Mouse (Mus musculus) thymus, postnatal 4 days (tissue): ENCODE results near the gene Dbp.
A peak's percentile ranks its signal among the peaks of the same experiment; 100 is the strongest.
"Not testable (repeated sequence)": the region's sequence is repeated elsewhere in the genome, so short reads cannot be mapped to it uniquely, and the experiment has no call there.

Source experiments
- DNase-seq: peaks from one replicate; pipeline ENCODE4 v3.0.0; 2021

Dbp gene

DNA sequence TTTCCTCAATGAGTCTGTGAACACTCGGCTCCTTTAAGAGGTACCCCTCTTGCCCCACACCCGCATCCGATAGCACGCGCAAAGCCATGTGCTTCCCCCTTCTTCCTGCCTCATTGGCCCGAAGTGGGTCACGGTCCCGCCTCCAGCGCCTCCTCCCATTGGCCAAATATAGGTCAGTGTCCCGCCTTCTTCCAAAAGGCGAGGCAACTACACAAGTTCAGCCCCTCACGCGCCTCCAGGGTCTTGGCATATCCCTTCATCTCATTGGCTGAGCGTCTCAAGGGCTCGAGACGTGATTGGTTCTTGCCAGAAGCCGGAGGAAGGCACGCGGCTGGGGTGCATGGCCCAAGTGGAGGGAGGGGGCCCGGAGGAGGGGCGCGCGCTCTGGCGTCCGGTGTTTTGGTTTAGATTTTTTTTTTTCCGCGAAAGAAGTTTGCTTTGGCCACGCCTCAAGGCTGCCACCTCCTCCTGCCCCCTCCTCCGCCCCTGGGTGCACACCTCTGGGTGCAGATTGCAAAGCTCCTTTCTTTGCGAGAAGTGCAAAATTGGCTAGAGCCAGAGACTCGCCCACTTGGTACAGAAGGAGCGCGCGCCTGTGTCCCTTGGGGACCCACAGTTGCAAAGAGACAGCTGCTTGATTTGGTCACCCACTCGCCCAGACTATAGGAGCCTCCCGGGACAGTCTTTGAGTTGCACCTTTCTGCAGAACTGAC is at the start of gene Dbp:
Gene Dbp (plus strand): TSS at position 359 of the 713 bp plus-strand sequence.
- DNase-seq = peak; percentile 95

DNA sequence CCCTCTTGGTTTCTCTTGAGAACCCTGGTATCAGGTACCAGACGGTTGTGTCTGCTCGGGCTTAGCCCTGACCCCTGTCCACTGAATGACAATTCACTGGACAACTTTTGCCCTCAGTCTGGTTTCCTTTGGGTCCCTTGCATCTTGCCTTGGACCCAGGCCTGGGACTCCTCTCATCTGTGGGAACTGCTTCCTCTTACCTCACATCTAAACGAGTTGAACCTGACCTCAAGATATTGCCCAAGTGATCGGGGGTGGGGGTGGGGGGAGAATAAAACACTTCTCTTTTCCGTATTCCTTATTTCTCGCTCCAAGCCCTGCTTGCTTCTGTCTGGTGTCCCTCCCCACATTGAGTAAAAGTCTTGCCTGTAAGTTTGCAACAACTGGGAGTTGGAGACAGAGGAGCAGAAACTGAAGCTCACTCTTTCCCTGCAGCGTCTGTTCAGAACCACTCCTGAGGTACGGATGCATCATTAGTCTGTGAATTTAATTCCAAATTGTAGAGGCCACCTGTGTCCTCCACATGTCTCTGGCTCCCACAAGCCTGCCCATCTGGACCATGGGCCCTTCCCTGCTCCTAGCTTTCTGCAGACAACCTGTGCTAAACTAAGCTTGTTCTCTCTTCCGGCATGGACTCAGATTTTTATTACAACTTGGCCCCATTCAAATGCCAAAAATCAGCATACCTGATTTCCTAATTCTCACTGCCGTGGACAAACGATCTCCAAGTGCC is 44.0 kb upstream of the Dbp start:
- DNase-seq = no peak

DNA sequence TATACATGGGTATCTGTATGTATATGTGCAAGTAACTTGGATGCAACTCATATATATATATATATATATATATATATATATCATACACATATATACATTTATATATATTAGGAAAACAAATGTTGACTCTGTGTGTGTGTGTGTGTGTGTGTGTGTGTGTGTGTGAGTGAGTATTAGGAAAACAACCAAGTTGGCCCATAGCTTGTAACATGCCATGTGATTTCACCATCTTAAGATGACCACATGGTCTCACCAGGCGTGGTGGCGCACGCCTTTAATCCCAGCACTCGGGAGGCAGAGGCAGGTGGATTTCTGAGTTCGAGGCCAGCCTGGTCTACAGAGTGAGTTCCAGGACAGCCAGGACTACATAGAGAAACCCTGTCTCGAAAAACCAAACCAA is 43.2 kb upstream of the Dbp start:
- not testable (repeated sequence) for DNase-seq

DNA sequence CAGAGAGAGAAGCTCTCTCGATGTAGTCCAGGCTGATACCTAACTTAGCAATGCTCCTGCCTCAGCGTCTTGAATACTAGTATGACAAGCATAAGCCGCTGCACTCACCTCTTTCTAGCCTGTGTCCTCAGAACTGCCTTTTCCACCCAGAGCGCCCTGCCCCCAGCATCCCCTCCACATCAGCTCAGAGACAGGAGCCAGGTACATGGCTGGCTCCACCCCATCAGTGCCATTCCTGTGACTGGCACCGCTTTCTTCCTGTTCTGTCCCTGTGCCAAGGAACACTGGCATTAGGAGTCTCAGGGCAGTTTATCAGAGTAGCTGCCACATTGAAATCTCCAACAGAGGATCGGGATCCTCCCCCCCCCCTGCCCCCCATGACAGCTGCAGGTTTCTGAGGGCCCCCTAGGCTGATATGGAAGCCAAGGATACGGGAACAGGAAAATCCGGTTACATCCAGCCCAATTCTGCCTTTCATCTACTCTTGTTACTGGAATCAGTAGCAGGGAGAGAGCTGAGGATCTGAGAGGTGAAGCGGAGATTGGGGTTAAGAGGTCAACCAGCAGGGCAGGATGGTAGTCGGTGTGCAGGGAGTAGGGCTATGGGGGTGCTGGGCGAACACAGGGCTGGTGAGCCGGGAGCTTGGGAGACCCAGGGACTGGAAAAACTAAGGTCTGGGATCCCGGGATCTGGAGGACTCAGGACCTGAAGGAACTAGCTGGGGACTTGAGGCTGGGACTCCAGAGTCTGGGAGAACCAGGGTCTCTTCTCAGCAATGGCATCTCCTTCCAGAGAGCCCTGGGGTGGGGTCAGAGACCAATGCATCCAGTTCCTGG is 39.4 kb upstream of the Dbp start:
- no peak for DNase-seq

DNA sequence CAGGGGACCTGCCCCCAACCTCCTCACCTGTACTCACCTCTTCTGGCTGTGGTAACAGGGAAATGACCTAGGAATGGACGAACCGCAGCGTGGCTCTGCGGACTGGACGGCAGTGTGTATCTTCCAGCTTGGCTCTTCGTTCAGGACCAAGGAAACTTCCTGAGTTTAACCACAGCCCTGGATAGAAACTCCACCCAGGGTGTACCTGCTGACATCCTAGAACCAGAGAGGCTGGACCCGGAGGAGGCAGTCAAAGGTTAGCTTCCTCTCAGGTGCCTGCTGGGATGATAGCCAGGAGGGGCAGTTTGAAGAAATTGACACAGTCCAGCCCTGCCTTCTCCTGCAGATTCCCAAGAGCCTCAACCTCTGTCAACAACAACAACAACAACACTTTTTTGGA is 38.7 kb upstream of the Dbp start, which contains the start of gene Fut2:
Gene Fut2 (minus strand): TSS at position 234 of the 400 bp plus-strand sequence.
- DNase-seq = no peak

DNA sequence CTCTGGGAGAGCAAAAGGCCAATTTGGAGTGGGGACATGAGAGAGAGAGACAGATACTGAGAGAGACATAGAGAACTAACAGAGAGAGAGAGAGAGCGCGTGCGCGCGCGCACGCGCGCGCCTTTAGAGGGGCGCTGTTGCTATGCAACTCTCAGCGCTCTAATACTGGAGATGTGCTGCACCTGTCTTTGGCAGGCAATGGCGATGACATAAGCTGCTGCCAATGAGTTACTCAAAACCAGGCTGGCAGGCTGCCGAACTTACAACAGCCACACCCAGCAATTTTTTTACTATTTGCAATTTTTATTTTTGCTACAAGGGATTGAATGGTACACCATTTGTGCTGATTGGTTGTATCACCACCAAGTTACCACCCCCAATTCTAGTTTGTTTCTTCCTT is 37.1 kb upstream of the Dbp start:
- no peak for DNase-seq

DNA sequence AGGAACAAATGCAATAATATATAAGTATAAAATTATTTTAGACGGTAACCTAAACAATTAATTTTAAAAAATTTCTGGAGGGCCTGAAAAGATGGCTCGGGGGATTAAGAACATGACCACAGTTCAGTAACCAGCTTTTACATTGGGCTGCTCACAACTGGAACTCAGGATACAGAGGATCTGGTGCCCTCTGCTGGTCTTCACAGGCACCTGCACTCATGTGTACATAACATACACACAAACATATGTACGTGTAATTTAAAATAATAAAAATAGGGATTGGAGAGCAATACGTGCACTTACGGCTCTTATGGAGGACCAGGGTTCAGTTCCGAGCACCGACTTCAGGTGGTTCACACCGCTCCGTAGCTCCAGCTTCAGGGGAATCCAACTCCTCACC is 36.0 kb upstream of the Dbp start:
- no peak for DNase-seq

DNA sequence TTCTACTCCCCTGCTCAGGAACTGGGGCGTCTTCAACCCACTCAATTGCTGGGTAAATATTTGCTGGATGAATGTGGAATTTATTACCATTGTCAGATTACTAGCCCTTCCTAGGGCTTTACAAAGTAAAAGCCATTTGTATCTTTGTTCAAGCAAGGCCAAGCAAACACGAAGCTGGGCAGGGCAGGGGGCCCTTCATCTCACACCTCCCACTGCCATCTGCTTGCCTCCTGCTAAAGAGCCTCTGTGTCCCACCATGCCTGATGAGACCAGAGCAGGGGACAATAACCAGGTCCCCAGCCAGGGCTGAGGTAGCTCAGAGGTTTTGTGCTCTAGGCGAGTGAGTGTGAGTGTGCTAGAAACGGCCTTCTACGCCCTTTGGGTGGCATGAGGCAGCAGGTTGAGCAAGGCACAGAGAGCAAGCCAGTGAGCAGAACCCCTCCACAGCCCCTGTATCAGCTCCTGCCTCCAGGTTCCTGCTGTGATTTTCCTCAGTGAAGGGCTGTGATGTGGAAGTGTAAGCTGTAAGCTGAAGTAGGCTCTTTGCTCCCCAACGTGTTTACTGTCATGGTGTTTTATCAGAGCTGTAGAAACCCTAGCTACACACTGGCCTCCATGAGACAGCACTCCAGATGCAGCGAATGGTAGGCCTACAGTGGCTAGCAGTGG is 27.1 kb upstream of the Dbp start:
- DNase-seq = no peak

DNA sequence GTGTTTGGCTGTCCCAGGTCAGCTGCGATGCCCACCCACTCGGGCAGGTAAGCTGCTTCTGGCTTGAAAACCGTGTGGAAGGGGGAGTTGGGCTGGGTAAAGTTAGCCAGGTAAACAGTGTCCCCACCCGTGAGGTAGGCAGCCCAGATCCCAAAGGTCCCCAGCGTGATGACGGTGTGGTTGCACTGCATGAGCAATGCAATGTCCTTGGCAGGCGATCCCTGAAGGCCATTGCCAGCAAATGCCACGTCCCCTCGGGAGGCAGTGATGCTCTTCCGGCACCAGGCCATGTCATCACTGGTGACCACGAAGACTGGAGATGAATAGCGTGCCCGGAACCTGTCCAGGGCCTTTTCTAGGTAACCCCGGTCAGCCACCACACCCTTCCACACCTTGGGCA is 26.4 kb upstream of the Dbp start:
- DNase-seq = no peak

DNA sequence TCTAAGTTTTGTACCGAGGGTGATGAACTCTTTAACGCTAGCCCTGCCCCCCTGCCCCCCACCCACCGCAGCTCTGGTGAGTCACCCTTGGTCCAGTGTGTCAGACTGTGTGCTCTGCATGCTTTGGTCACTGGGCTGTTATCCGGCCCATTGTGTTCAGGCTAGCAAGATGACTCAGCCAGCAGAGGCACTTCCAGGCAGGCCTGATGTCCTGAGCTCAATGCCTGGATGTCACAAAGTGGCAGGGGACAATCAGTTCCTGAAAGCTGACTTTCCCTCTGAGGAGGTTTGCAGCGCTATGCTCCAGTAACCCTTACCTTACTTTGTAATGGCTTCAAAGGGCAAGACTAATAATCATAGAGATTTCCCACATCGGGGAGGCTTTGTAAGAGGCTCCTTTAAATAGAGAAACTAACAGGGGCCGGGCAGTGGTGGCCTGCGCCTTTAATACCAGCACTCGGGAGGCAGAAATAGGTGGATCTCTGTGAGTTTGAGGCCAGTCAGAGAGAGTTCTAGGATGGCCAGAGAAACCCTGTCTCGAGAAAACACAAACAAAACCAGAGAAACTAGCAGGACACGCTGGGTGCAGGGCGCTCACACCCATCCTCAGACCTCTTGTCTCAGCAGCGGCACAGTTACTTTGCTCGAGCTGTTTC is 24.8 kb upstream of the Dbp start:
- no peak for DNase-seq

DNA sequence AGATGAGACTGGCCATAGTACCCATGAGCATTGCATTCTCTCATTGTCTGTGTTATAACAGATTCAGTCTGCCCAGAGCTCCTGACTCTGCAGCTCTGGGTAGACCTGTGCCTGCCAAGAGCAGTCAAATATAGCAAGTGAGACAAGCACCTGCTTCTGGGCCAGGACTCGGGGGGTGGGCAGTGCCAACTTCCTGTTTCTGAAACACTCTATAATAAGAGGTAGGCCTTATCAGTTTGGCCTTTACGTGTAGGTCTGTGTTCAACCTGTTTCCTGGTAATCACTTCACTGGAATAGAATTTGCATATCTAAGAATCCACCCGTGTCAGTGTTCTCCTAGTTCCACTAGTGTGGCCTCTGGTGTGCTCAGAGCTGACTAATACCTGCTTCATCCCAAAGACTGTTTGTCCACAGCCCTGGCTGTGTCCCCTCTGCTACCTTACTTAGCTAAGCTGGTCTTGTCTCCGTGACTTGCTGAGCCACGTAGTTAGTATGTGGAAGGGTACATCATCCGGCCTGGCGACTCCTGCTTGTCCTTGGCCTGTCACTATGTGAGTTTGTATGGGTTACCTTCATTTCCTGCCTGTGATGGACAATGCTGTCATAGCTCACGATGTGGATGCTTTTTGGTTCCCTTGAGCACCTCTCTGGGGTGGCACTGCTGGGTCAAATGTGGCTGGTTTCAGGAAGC is 23.7 kb upstream of the Dbp start:
- DNase-seq = peak; percentile 32

DNA sequence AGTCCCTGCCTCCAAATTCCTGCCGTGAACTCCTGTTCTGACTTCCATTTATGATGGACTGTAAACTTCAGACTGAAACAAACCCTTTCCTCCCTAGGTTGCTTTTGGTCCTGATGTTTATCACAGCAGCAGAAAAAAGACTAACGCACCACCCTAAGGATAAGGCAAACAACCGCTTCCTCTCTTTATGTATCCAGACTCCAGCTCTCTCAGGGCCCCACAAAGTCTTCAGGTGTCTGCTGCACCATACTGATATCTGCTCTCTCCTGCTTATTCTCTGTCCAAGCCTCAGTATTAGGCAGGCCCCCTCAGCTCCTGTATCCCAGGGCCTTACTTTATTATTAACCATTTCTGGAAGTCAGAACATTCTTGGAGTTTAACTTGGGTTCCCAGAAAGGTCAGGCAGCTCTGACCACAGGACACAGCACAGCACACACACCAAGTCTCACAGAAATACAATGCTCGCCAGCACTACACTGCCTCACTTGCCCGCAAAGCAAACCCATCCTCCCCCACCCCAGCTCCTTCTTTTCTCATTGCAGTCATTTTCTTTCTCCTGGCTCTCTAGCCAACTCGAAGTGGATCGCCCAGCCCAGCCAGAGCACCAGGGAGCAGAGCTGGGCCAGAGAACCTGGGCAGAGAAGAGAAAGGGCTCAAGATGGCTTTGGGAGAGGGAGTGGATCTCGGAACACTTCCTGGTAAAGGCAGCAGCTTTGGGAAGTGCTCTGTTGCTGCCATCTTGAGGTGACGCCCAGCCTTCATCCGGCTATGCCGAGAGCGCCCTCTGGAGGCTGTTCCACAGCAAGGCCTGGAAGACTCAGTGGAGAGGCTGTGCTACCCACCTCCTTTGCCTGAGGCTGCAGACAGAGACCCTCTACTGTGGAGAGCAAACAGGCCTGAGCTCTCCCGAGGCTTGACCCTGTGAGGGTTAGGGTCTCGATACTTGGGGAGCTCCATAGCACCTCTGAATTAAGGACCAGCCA is 22.5 kb upstream of the Dbp start:
- peak; percentile 95 for DNase-seq

DNA sequence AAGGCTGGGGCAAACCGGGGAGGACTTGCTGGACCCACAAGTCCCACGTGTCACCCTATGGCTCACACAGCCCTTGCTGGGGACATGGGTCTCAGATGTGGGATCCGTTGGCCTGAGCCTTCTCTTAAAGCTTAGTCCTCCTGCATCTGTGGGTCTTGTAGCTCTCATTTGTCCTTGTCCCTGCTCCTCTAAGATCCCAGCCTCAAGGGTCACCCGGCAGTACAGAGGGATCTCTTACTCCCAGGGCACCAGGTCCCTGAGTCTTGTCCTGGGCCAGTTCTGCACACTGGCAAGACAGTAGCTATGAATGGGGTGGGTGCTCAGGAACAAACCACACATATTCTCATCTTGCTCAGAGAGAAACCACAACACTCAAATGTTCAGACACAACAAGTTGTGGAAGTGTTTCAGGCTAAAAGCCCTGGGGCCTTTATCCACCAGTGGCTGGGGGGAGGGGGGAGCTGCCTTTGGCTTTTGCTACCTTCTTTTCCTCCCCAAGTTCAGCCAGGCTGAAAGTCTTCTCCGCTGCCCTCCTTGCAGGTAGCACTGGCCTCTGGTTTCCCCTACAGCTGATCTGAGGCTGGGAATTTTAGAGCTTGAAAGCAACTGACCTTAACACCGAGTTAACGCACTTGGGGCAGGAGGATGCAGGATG is 21.4 kb upstream of the Dbp start, which contains the start of gene Ntn5:
Gene Ntn5 (plus strand): TSS at position 627 of the 655 bp plus-strand sequence.
- peak; percentile 57 for DNase-seq

DNA sequence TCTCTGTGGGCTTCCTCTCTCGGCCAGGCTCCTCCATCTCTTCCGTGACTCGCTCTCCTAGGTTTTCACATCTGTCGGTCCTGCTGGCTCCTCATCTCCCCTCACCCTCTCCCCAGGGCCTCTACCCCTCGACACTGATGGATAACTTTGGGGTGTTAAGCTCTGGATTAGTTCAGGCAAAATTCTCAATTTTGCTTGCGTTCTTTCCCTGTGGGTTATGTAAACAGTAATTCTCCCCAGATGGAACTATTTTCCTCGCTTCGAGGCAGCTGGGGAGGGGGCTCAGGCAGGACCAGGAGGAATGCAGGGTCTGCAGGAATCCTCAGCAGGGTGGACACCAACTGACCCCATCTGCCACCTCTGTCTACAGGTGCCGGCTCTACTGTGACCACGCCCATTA is 19.1 kb upstream of the Dbp start:
- DNase-seq = no peak

DNA sequence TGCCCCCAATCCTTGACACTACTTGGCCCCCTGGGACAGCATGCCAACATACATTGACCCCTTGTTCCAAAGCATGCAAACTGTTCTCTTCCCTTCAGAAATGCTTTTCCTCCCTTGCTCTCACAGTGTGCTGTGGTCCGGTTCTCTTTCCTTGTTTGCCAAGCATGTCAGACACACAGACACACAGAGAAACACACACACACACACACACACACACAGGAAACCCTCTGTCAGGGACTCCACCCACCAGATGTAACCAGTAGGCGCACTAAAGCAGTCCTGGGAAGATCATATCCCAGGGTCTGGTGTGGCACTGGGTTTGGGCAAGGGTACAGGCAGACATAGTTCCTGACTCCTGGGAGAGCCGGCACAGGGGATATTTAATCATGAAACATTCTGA is 18.0 kb upstream of the Dbp start:
- DNase-seq = no peak

DNA sequence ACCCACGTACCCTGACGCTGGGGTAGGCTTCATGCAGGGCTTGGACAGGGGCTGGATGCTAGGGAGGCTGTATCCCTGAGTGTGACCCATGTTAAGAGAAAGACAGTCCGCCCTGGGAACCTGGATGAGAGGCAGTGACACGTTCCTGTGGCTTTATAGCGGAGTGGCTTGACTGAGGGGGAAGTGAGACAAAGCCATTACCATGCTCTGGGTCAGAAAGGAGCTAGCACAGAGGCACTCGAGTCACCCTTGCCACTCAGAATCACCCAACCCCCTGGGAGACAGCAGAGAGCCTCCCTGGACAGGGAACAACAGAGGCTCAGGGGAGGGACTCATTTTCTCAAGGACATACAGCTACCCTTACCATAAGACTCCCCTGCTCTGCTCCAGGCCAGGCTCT is 15.8 kb upstream of the Dbp start:
- DNase-seq = no peak

DNA sequence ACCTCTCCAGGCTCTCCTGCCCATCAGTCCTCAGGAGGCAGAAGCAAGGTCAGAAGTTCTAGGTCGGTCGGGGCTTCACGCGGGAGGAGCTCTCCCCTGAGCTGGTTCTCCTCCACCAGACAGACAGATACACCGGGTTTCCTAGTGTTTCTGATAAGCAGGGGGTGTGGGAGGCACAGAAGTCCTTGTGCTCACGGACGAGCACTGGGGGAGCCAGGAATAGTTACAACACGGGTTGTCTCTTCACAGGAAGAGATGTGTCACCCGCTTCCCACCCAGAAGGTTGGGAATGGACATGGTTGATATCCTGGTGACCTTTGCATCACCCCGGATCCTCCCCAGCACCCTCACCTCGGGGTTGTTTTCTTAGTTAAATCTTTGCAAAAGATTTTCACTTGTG is 15.1 kb upstream of the Dbp start:
- DNase-seq = no peak

DNA sequence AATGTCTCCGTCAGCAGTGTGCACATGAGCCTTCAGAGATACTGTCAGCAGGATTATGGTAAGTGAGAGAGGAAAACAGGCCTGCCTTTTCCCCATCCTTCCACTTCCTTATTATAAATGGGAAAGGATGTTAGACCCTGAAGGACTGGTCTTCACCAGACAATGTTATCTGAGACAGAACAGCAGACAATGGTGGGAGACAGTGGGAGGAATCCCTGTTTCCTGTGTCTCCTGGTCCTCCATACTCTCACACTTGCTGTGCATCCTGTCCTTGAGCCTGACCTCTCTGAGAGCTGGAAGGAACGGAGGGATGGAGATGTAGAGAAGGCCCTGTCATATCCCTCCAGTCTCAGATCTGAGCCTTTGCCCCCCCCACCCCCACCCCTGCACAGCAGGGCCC is 12.5 kb upstream of the Dbp start:
- DNase-seq = no peak

DNA sequence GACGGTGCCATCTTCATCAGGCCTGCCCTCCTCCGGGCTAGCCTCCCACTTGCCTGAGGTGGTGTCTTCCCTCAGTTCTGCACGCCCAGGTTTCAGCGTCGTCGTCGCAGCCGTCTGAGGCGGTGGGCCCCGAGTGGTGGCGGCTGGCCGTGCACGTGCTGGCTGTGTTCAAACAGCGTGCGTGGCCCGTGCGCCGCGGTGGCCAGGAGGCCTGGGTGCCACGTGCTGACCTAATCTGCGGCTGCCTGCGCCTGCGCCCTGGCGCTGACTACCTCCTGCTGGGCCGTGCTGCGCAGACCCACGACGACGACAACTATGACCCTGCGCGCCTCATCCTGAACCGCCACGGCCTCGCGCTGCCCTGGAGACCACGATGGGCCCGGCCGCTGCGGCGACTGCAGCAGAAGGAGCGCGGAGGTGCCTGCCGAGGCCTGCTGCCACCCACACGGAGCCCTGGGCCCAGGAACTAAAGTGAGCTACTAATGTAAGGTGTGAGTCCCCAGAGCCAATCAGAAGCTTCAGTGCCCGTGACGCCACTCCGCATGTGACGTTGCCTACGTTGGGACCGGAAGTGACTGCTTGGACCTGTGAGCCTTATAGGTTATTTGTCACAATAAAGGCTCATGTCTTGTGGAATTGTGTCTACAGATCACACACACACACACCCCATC is 10.8 kb upstream of the Dbp start, which contains the start of gene Sec1:
Gene Sec1 (minus strand): TSS at position 482 of the 671 bp plus-strand sequence.
- DNase-seq = peak; percentile 24
